Mouse (Mus musculus): ENCODE measurements around the gene Gm28308. TPM values are rescaled to one million over a fixed set of nuclear protein-coding genes. Genes with fewer than 3 reads are reported as not detected.

Gene Gm28308
- polyA plus RNA-seq, 2 experiments, result 1.0 TPM; not detected in 1

Other genes starting within 250 kb of the Gm28308 start
- 10 to 100 TPM in 1 of 2 experiments, 1 to 10 TPM in 1; 4.6 to 22.6 TPM for gene Skap2, start 200.8 kb downstream of the Gm28308 start, polyA plus RNA-seq (2012; fragmentation: generic; extraction: Trizol)
- 1 to 10 TPM in 1 of 2 experiments, under 1 TPM in 1; 0.26 to 1.2 TPM for gene Hoxa1, start 55.0 kb downstream of the Gm28308 start, polyA plus RNA-seq (2012; fragmentation: generic; extraction: Trizol)
- 10 to 100 TPM in 1 of 2 experiments, 1 to 10 TPM in 1; 5.0 to 20.2 TPM for gene Hoxa2, start 48.5 kb downstream of the Gm28308 start, polyA plus RNA-seq (2012; fragmentation: generic; extraction: Trizol)
- gene 5730596B20Rik, start 35.8 kb downstream of the Gm28308 start, polyA plus RNA-seq (2012; fragmentation: generic; extraction: Trizol), result under 1 TPM; 0.02 to 0.30 TPM
- 1 to 10 TPM; 3.0 to 4.6 TPM for gene Hoxa4, start 21.6 kb downstream of the Gm28308 start, polyA plus RNA-seq (2012; fragmentation: generic; extraction: Trizol)
- 10 to 100 TPM in 1 of 2 experiments, 1 to 10 TPM in 1; 1.6 to 14.1 TPM for gene Hoxa5, start 8.8 kb downstream of the Gm28308 start, polyA plus RNA-seq (2012; fragmentation: generic; extraction: Trizol)
- 1 to 10 TPM in 1 of 2 experiments, under 1 TPM in 1; 0.32 to 3.3 TPM for gene Hoxa6, start 4.6 kb downstream of the Gm28308 start, polyA plus RNA-seq (2012; fragmentation: generic; extraction: Trizol)
- 1 to 10 TPM; 1.7 to 8.4 TPM for gene Hoxa3, start within 50 bp of the Gm28308 start, polyA plus RNA-seq (2012; fragmentation: generic; extraction: Trizol)
- 10 to 100 TPM; 39.1 to 66.3 TPM for gene Hoxa7, start 8.5 kb upstream of the Gm28308 start, polyA plus RNA-seq (2012; fragmentation: generic; extraction: Trizol)
- under 1 TPM; 0.01 to 0.37 TPM for gene Hoxa9, start 17.8 kb upstream of the Gm28308 start, polyA plus RNA-seq (2012; fragmentation: generic; extraction: Trizol)
- 1 to 10 TPM in 1 of 2 experiments, under 1 TPM in 1; 0.23 to 4.4 TPM for gene Hoxa10, start 27.5 kb upstream of the Gm28308 start, polyA plus RNA-seq (2012; fragmentation: generic; extraction: Trizol)
- not detected for gene Hoxa11, start 32.5 kb upstream of the Gm28308 start, polyA plus RNA-seq (2012; fragmentation: generic; extraction: Trizol)
- gene Hoxa13, start 47.5 kb upstream of the Gm28308 start, polyA plus RNA-seq (2012; fragmentation: generic; extraction: Trizol), result not detected
- not detected for gene Evx1, start 100.2 kb upstream of the Gm28308 start, polyA plus RNA-seq (2012; fragmentation: generic; extraction: Trizol)